ENCODE assay signal across 8 mouse cellular contexts in the genomic region with DNA sequence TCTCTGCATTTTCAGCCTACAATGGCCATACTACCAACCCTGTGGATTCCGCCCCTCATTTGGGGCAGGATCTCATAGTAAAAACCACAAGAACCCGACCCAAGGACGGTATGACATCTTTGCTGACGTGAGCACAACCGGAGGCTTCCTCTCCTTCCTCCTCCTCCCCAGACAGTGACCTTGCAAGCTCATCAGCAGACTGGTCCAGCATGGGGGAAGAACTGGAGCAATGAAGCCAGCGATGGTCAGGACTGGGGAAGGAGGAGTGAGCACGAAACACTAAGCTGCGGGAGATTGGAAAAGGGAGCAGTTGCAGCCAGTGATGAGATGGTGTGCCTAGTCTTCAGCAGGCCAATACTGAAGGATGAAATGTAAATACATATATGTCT. TPM values are rescaled to one million over a fixed set of nuclear protein-coding genes. Genes with fewer than 3 reads are reported as not detected.
DNase-seq lines count a peak whose midpoint lies in the region; ATAC-seq lines count a peak whose summit lies in the region.

No protein-coding gene starts in this region.

- peak overlapping the region; percentile 72 for H3K9ac ChIP-seq in heart, embryonic 14.5 days (ENCODE audit: low read length)
- H3K9ac ChIP-seq in heart, embryonic 16.5 days (ENCODE audit: low read length) = peak overlapping the region; percentile 81

- peak overlapping the region; percentile 95 for H3K4me2 ChIP-seq in heart, embryonic 14.5 days (ENCODE audit: low read length)
- peak overlapping the region; percentile 94 for H3K4me2 ChIP-seq in heart, embryonic 16.5 days (ENCODE audit: low read depth, low read length)

- 16% methylated on average over 8 of the region's 8 CpGs for WGBS in heart, embryonic 14.5 days
- 12% methylated on average over 8 of the region's 8 CpGs for WGBS in heart, embryonic 16.5 days

- no peak overlapping the region for H3K27ac ChIP-seq in heart, embryonic 14.5 days (replicated peaks in 1 of 2; ENCODE audit: control insufficient read depth in 1 of 2, insufficient read depth in 1 of 2, low read depth in 2 of 2, low read length in 2 of 2)
- no peak overlapping the region for H3K27ac ChIP-seq in heart, embryonic 16.5 days (ENCODE audit: low read length)

- intact Hi-C loops in heart, postnatal 25 days (cut with DNase I) = no loop called here

- H3K27me3 ChIP-seq in heart, embryonic 14.5 days (ENCODE audit: control insufficient read depth, insufficient read depth, low read length) = no peaks in the 10 kb centered on the region
- H3K27me3 ChIP-seq in heart, embryonic 16.5 days (ENCODE audit: control insufficient read depth, insufficient read depth, low read length) = no peaks in the 10 kb centered on the region
- no peaks in the 10 kb centered on the region for H3K27me3 ChIP-seq in megakaryocyte, embryonic 14.5 days (replicated peaks)

- H3K9me3 ChIP-seq in heart, embryonic 14.5 days (ENCODE audit: control insufficient read depth, low read length) = no peaks in the 10 kb centered on the region
- no peaks in the 10 kb centered on the region for H3K9me3 ChIP-seq in heart, embryonic 16.5 days (replicated peaks; ENCODE audit: control insufficient read depth, low read length)
- no peaks in the 10 kb centered on the region for H3K9me3 ChIP-seq in megakaryocyte, embryonic 14.5 days

- no peak for ATAC-seq in heart, embryonic 14.5 days (ENCODE audit: insufficient number of reproducible peaks, insufficient read depth, low FRiP score, low read depth)
- no peak for ATAC-seq in heart, embryonic 16.5 days (replicated peaks; ENCODE audit: extremely low read depth, insufficient read depth, low FRiP score)

- H3K4me1 ChIP-seq in heart, embryonic 14.5 days (ENCODE audit: control insufficient read depth in 2 of 2, insufficient read depth in 2 of 2, low read length in 2 of 2) = peaks cover 3 to 14% of the 10 kb centered on the region in 2 experiments; a peak in 3 of 4 replicates
- peaks cover 9% of the 10 kb centered on the region for H3K4me1 ChIP-seq in heart, embryonic 16.5 days (ENCODE audit: control insufficient read depth, insufficient read depth, low read length)
- peaks cover 63% of the 10 kb centered on the region for H3K4me1 ChIP-seq in megakaryocyte, embryonic 14.5 days

- peak overlapping the region; percentile 68 to 90 for H3K4me3 ChIP-seq in heart, embryonic 14.5 days (ENCODE audit: control insufficient read depth in 1 of 2, insufficient read depth in 1 of 2, low read depth in 1 of 2, low read length in 2 of 2)
- H3K4me3 ChIP-seq in heart, embryonic 16.5 days (ENCODE audit: low read length) = peak overlapping the region; percentile 92
- peak overlapping the region; percentile 97 for H3K4me3 ChIP-seq in megakaryocyte, embryonic 14.5 days (replicated peaks)

- 0 out of 2 replicates have a peak, but pooled peaks cover 4% of the 10 kb centered on the region for H3K36me3 ChIP-seq in heart, embryonic 14.5 days (ENCODE audit: control insufficient read depth, insufficient read depth, low read length)
- peaks cover 5% of the 10 kb centered on the region for H3K36me3 ChIP-seq in heart, embryonic 16.5 days (ENCODE audit: control insufficient read depth, insufficient read depth)
- H3K36me3 ChIP-seq in megakaryocyte, embryonic 14.5 days (replicated peaks; ENCODE audit: low read length) = peaks cover 51% of the 10 kb centered on the region

- no peak for DNase-seq in heart, postnatal 25 days (ENCODE audit: low spot score)
- DNase-seq in CD4-positive helper T cell, adult 2 months (ENCODE audit: low read depth, low spot score) = peak; percentile 80
- peak; percentile 59 for DNase-seq in cerebellum, adult 11 months
- no peak for DNase-seq in c-Kit-positive CD71-positive TER-119-positive erythroid progenitor cells, embryonic 14.5 days (ENCODE audit: low spot score)
- no peak for DNase-seq in ovary, postnatal 36 days (ENCODE audit: low spot score)

RNA-seq across cellular contexts. Expression of a gene that starts 1.6 kb away (rescaled TPM):
- 5.2 and 5.3 TPM in 2 replicates for polyA plus RNA-seq in heart, embryonic 14.5 days (2014; fragmentation: Nextera tagmentation; extraction: Ambion mirVana)
- 1 to 10 TPM; 5.4 to 6.2 TPM for total RNA-seq in heart, postnatal 25 days (2021)
- polyA plus RNA-seq in heart, embryonic 16.5 days (2015; fragmentation: Nextera tagmentation; extraction: Ambion mirVana) = 5.8 and 6.1 TPM in 2 replicates
- polyA plus RNA-seq in megakaryocyte, embryonic 14.5 days (2012; ENCODE audit: insufficient read depth, low replicate concordance) = 8.8 and 14.6 TPM in 2 replicates

RNA-seq across cellular contexts. Expression of a gene that starts 20.6 kb away (rescaled TPM):
- 2.2 and 2.6 TPM in 2 replicates for polyA plus RNA-seq in heart, embryonic 14.5 days (2014; fragmentation: Nextera tagmentation; extraction: Ambion mirVana)
- total RNA-seq in heart, postnatal 25 days (2021) = 10 to 100 TPM; 13.8 to 15.9 TPM
- 4.4 and 4.8 TPM in 2 replicates for polyA plus RNA-seq in heart, embryonic 16.5 days (2015; fragmentation: Nextera tagmentation; extraction: Ambion mirVana)
- 7.4 TPM in 1 of 2 replicates, not detected in the other for polyA plus RNA-seq in megakaryocyte, embryonic 14.5 days (2012; ENCODE audit: insufficient read depth, low replicate concordance)

RNA-seq across cellular contexts. Expression of a gene that starts 20.7 kb away (rescaled TPM):
- polyA plus RNA-seq in heart, embryonic 14.5 days (2014; fragmentation: Nextera tagmentation; extraction: Ambion mirVana) = 21.9 and 22.7 TPM in 2 replicates
- total RNA-seq in heart, postnatal 25 days (2021) = 10 to 100 TPM; 17.6 to 22.8 TPM
- 15.0 and 19.2 TPM in 2 replicates for polyA plus RNA-seq in heart, embryonic 16.5 days (2015; fragmentation: Nextera tagmentation; extraction: Ambion mirVana)
- 5.2 and 6.5 TPM in 2 replicates for polyA plus RNA-seq in megakaryocyte, embryonic 14.5 days (2012; ENCODE audit: insufficient read depth, low replicate concordance)

RNA-seq across cellular contexts. Expression of a gene that starts 54.8 kb away (rescaled TPM):
- 7.0 and 8.3 TPM in 2 replicates for polyA plus RNA-seq in heart, embryonic 14.5 days (2014; fragmentation: Nextera tagmentation; extraction: Ambion mirVana)
- 1 to 10 TPM; 2.9 to 3.1 TPM for total RNA-seq in heart, postnatal 25 days (2021)
- 11.5 and 11.7 TPM in 2 replicates for polyA plus RNA-seq in heart, embryonic 16.5 days (2015; fragmentation: Nextera tagmentation; extraction: Ambion mirVana)
- 0.57 TPM in 1 of 2 replicates, not detected in the other for polyA plus RNA-seq in megakaryocyte, embryonic 14.5 days (2012; ENCODE audit: insufficient read depth, low replicate concordance)

Comparison
In these comparisons a context has a peak if more than half of its experiments do, and no peak if none do; other contexts are left out.
1. DNase-seq: peak in CD4-positive helper T cell, adult 2 months (single experiment) and cerebellum, adult 11 months (single experiment); none in heart, postnatal 25 days (single experiment), c-Kit-positive CD71-positive TER-119-positive erythroid progenitor cells, embryonic 14.5 days (single experiment) and ovary, postnatal 36 days (single experiment).
2. Peak in every context shown above with its lines, with median percentiles within 50 percentile points of each other: H3K4me3 ChIP-seq.